Mouse (Mus musculus) MEL (cell line): ENCODE results near the gene Stkld1.

Source experiments
- GATA1 ChIP-seq: IDR thresholded peaks from 2 replicates; pipeline ENCODE4 v1.6.1; 2011; ENCODE audit warnings: low read depth, low read length, improper control_type of control experiment
- HCFC1 ChIP-seq: IDR thresholded peaks from 2 replicates; pipeline ENCODE4 v1.6.1; 2012; ENCODE audit warnings: low read depth, mild to moderate bottlenecking, inconsistent platforms, low read length, improper control_type of control experiment, moderate library complexity
- TAL1 ChIP-seq: IDR thresholded peaks from 2 replicates; pipeline ENCODE4 v1.6.1; 2012; ENCODE audit warnings: mild to moderate bottlenecking, inconsistent platforms, low read length, moderate library complexity, mixed read lengths

- TF ChIP-seq TAL1 (no peak), GATA1 (no peak), HCFC1 (no peak)
Observed at GRCm38 (mm10) chr2:26930390-26930789, 3.5 kb upstream of the Stkld1 start.
